Mouse (Mus musculus): ENCODE measurements at regions not wholly inside any gene's neighbourhood (a gene's known extent, or its start where the extent isn't known, plus 50 kb on each side); places are given as distances from the start of the nearest gene placed in this dataset.

GRCm38 (mm10) chr14:87327841-87328240 lies 88.6 kb upstream of the Tdrd3 start:
- no peak overlapping the region for H3K27ac ChIP-seq (ENCODE audit: insufficient read depth, low read length)
- no peaks in the 10 kb centered on the region for H3K4me1 ChIP-seq (ENCODE audit: control insufficient read depth, insufficient read depth, low read length)
- no peak for TF ChIP-seq POLR2A (IDR thresholded peaks at IDR 0.05; ENCODE audit: extremely low read depth, insufficient read depth, low read length)
- no peak for TF ChIP-seq CTCF (IDR thresholded peaks at IDR 0.05; ENCODE audit: extremely low read depth, insufficient read depth, low read length)
- no peak overlapping the region for H3K4me3 ChIP-seq (ENCODE audit: insufficient read depth, low read length)

- no peak overlapping the region for H3K4me3 ChIP-seq (ENCODE audit: insufficient read depth, low read length)
- TF ChIP-seq CTCF (IDR thresholded peaks at IDR 0.05; ENCODE audit: extremely low read depth, insufficient read depth, low read length) (no peak), POLR2A (IDR thresholded peaks at IDR 0.05; ENCODE audit: extremely low read depth, insufficient read depth, low read length) (no peak)
These were observed 78.4 kb upstream of the Tdrd3 start for GRCm38 (mm10) chr14:87337950-87338526.

GRCm38 (mm10) chr14:87344540-87344939 lies 71.9 kb upstream of the Tdrd3 start:
- Histone ChIP-seq H3K27ac (ENCODE audit: insufficient read depth, low read length) (no peak overlapping the region), H3K4me1 (ENCODE audit: control insufficient read depth, insufficient read depth, low read length) (no peaks in the 10 kb centered on the region), H3K4me3 (ENCODE audit: insufficient read depth, low read length) (no peak overlapping the region)
- TF ChIP-seq POLR2A (IDR thresholded peaks at IDR 0.05; ENCODE audit: extremely low read depth, insufficient read depth, low read length) (no peak), CTCF (IDR thresholded peaks at IDR 0.05; ENCODE audit: extremely low read depth, insufficient read depth, low read length) (no peak)

More at GRCm38 (mm10) chr14:87337950-87338526, 78.4 kb upstream of the Tdrd3 start:
- H3K27ac ChIP-seq (ENCODE audit: insufficient read depth, low read length): no peak overlapping the region
- H3K4me1 ChIP-seq (ENCODE audit: control insufficient read depth, insufficient read depth, low read length): no peaks in the 10 kb centered on the region

GRCm38 (mm10) chr14:87346812-87347211 lies 69.6 kb upstream of the Tdrd3 start:
- H3K4me3 ChIP-seq (ENCODE audit: insufficient read depth, low read length): no peak overlapping the region
- TF ChIP-seq POLR2A (IDR thresholded peaks at IDR 0.05; ENCODE audit: extremely low read depth, insufficient read depth, low read length) (no peak), CTCF (IDR thresholded peaks at IDR 0.05; ENCODE audit: extremely low read depth, insufficient read depth, low read length) (no peak)
- H3K4me1 ChIP-seq (ENCODE audit: control insufficient read depth, insufficient read depth, low read length): no peaks in the 10 kb centered on the region
- H3K27ac ChIP-seq (ENCODE audit: insufficient read depth, low read length): no peak overlapping the region

- no peak overlapping the region for H3K4me3 ChIP-seq (ENCODE audit: insufficient read depth, low read length)
- H3K4me1 ChIP-seq (ENCODE audit: control insufficient read depth, insufficient read depth, low read length): no peaks in the 10 kb centered on the region
- no peak for TF ChIP-seq POLR2A (IDR thresholded peaks at IDR 0.05; ENCODE audit: extremely low read depth, insufficient read depth, low read length)
- no peak for TF ChIP-seq CTCF (IDR thresholded peaks at IDR 0.05; ENCODE audit: extremely low read depth, insufficient read depth, low read length)
- H3K27ac ChIP-seq (ENCODE audit: insufficient read depth, low read length): no peak overlapping the region
These were observed 67.6 kb upstream of the Tdrd3 start for GRCm38 (mm10) chr14:87348825-87349224.

GRCm38 (mm10) chr14:87365793-87366192 lies 50.6 kb upstream of the Tdrd3 start:
- TF ChIP-seq CTCF (IDR thresholded peaks at IDR 0.05; ENCODE audit: extremely low read depth, insufficient read depth, low read length) (no peak), POLR2A (IDR thresholded peaks at IDR 0.05; ENCODE audit: extremely low read depth, insufficient read depth, low read length) (no peak)
- Histone ChIP-seq H3K4me3 (ENCODE audit: insufficient read depth, low read length) (no peak overlapping the region), H3K27ac (ENCODE audit: insufficient read depth, low read length) (no peak overlapping the region), H3K4me1 (ENCODE audit: control insufficient read depth, insufficient read depth, low read length) (no peaks in the 10 kb centered on the region)
